Mouse (Mus musculus): ENCODE results near the gene Hoxa7.

- TF ChIP-seq CTCF (IDR thresholded peaks at IDR 0.05; ENCODE audit: insufficient read depth, low read depth, low read length) (no peak), POLR2A (IDR thresholded peaks at IDR 0.05; ENCODE audit: insufficient read depth, low read depth, low read length) (no peak)
Measured at GRCm38 (mm10) chr6:52245757-52246142, 24.1 kb upstream of the Hoxa7 start, which contains the start of gene Hoxa11.
